Mouse (Mus musculus): ENCODE measurements around the gene Slc25a45. TPM values are rescaled to one million over a fixed set of nuclear protein-coding genes. Genes with fewer than 3 reads are reported as not detected.
"Not testable (repeated sequence)": the region's sequence is repeated elsewhere in the genome, so short reads cannot be mapped to it uniquely, and the experiment has no call there.

Slc25a45 gene
- total RNA-seq, 2 experiments from 2014 or later = 3.5 to 3.6 TPM

GRCm38 (mm10) chr19:5872931-5873556 is 4.6 kb upstream of the Slc25a45 start:
- Histone ChIP-seq H3K4me3 (no peak overlapping the region), H3K27ac (no peak overlapping the region)
- no peak for DNase-seq (ENCODE audit: low spot score in 2 of 2)
- no peak for TF ChIP-seq CTCF (conservative IDR thresholded peaks at IDR 0.05)

GRCm38 (mm10) chr19:5874391-5874968 is 3.1 kb upstream of the Slc25a45 start:
- H3K27ac ChIP-seq = peak overlapping the region; percentile 74

GRCm38 (mm10) chr19:5874969-5875480 is 2.6 kb upstream of the Slc25a45 start, which contains the start of gene Frmd8:
Gene Frmd8 (minus strand): TSS chr19:5875274.
- peak within 1 kb of the TSS; percentile 75 for H3K4me3 ChIP-seq
- TF ChIP-seq CTCF (conservative IDR thresholded peaks at IDR 0.05) = no peak
- peak; percentile 84 to 91 for DNase-seq (ENCODE audit: low spot score in 2 of 2)
- H3K27ac ChIP-seq = peak within 1 kb of the TSS; percentile 74

More at GRCm38 (mm10) chr19:5874391-5874968, 3.1 kb upstream of the Slc25a45 start:
- TF ChIP-seq CTCF (conservative IDR thresholded peaks at IDR 0.05) = no peak
- no peak for DNase-seq (ENCODE audit: low spot score in 2 of 2)
- peak overlapping the region; percentile 75 for H3K4me3 ChIP-seq

GRCm38 (mm10) chr19:5878362-5878722 is 734 bp downstream of the Slc25a45 start:
- H3K4me3 ChIP-seq = peak overlapping the region; percentile 33; the same call in 1 of the 2 replicates
- no peak for DNase-seq (ENCODE audit: low spot score in 2 of 2)

GRCm38 (mm10) chr19:5878916-5879315 is 1.3 kb downstream of the Slc25a45 start:
- Histone ChIP-seq H3K4me3 (no peak overlapping the region), H3K27ac (peak overlapping the region; percentile 89; the same call in 1 of the 2 replicates)
- no peak for DNase-seq (ENCODE audit: low spot score in 2 of 2)
- TF ChIP-seq CTCF (conservative IDR thresholded peaks at IDR 0.05) = no peak

More at GRCm38 (mm10) chr19:5878362-5878722, 734 bp downstream of the Slc25a45 start:
- peak overlapping the region; percentile 89 for H3K27ac ChIP-seq
- TF ChIP-seq CTCF (conservative IDR thresholded peaks at IDR 0.05) = no peak

- Histone ChIP-seq H3K27ac (no peak overlapping the region), H3K4me3 (no peak overlapping the region)
- DNase-seq (ENCODE audit: low spot score in 2 of 2) = no peak
- TF ChIP-seq CTCF (conservative IDR thresholded peaks at IDR 0.05) = no peak
Observed at GRCm38 (mm10) chr19:5879735-5880134, 2.1 kb downstream of the Slc25a45 start.

- Histone ChIP-seq H3K4me3 (no peak overlapping the region), H3K27ac (no peak overlapping the region)
- no peak for TF ChIP-seq CTCF (conservative IDR thresholded peaks at IDR 0.05)
- DNase-seq (ENCODE audit: low spot score in 2 of 2) = no peak
Observed at GRCm38 (mm10) chr19:5881155-5881554, 3.5 kb downstream of the Slc25a45 start.

GRCm38 (mm10) chr19:5882079-5882478 is 4.5 kb downstream of the Slc25a45 start:
- H3K4me3 ChIP-seq; H3K27ac ChIP-seq; DNase-seq (ENCODE audit: low spot score in 2 of 2): not testable (repeated sequence)

GRCm38 (mm10) chr19:5883935-5884334 is 6.3 kb downstream of the Slc25a45 start:
- H3K4me3 ChIP-seq = no peak overlapping the region
- no peak overlapping the region for H3K27ac ChIP-seq
- no peak for DNase-seq (ENCODE audit: low spot score in 2 of 2)
- no peak for TF ChIP-seq CTCF (conservative IDR thresholded peaks at IDR 0.05)

GRCm38 (mm10) chr19:5885838-5886237 is 8.2 kb downstream of the Slc25a45 start:
- H3K27ac ChIP-seq = no peak overlapping the region
- DNase-seq (ENCODE audit: low spot score in 2 of 2) = no peak
- TF ChIP-seq CTCF (conservative IDR thresholded peaks at IDR 0.05) = peak; percentile 76
- no peak overlapping the region for H3K4me3 ChIP-seq

GRCm38 (mm10) chr19:5887234-5887815 is 9.7 kb downstream of the Slc25a45 start:
- DNase-seq (ENCODE audit: low spot score in 2 of 2) = no peak
- TF ChIP-seq CTCF (conservative IDR thresholded peaks at IDR 0.05) = no peak
- Histone ChIP-seq H3K4me3 (no peak overlapping the region), H3K27ac (no peak overlapping the region)

- DNase-seq (ENCODE audit: low spot score in 2 of 2) = no peak
- Histone ChIP-seq H3K27ac (no peak overlapping the region), H3K4me3 (no peak overlapping the region)
- TF ChIP-seq CTCF (conservative IDR thresholded peaks at IDR 0.05) = no peak
Observed at GRCm38 (mm10) chr19:5889211-5889610, 11.6 kb downstream of the Slc25a45 start.

GRCm38 (mm10) chr19:5891521-5892258 is 14.1 kb downstream of the Slc25a45 start:
- Histone ChIP-seq H3K4me3 (no peak overlapping the region), H3K27ac (no peak overlapping the region)
- no peak for DNase-seq (ENCODE audit: low spot score in 2 of 2)
- no peak for TF ChIP-seq CTCF (conservative IDR thresholded peaks at IDR 0.05)
